Mouse (Mus musculus): ENCODE data around the gene Mast4. TPM values are rescaled to one million over a fixed set of nuclear protein-coding genes. Genes with fewer than 3 reads are reported as not detected.

Mast4 gene
- polyA plus RNA-seq, 1 experiment from 2014 or later: 2.8 TPM

DNA sequence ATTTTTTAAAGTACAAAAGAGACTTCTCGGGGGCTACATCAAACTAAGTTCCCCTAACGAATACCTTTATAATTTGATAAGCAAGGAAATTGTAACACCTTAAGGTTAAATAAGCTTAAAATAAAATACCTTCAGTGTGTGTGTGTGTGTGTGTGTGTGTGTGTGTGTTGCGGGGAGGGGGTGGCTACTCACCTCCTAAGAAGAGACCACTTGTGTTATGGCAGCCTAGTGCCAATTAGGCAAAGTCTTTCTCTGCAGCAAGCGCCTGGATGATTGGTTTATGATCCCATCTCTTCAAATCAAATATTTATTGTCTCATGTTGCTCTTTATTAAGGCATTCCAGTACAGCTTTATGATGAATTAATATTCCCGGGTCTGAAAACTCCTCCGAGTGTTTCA is 81.2 kb downstream of the Mast4 start:
- H3K4me1 ChIP-seq (ENCODE audit: insufficient read depth): no peaks in the 10 kb centered on the region
- no peak overlapping the region for H3K4me3 ChIP-seq (ENCODE audit: low read depth, low read length)
- no peak overlapping the region for H3K9ac ChIP-seq (replicated peaks)
- DNase-seq (no peak), ATAC-seq (no peak)
- no peak overlapping the region for H3K4me2 ChIP-seq (ENCODE audit: low read depth, low read length)
- TF ChIP-seq CTCF (IDR thresholded peaks at IDR 0.05; ENCODE audit: low read depth) (no peak), EP300 (IDR thresholded peaks at IDR 0.05; ENCODE audit: low read depth) (no peak)
- 79% methylated on average over 6 of the region's 6 CpGs for WGBS (ENCODE audit: insufficient replicate concordance)
- H3K27me3 ChIP-seq (ENCODE audit: insufficient read depth, low read length): no peaks in the 10 kb centered on the region
- no peaks in the 10 kb centered on the region for H3K36me3 ChIP-seq (replicated peaks; ENCODE audit: insufficient read depth, low read length)
- H3K9me3 ChIP-seq (ENCODE audit: low read length): no peaks in the 10 kb centered on the region
- H3K27ac ChIP-seq (ENCODE audit: low read depth): no peak overlapping the region

GRCm38 (mm10) chr13:103248102-103249054 is 85.9 kb downstream of the Mast4 start:
- 42% methylated on average over 14 of the region's 14 CpGs for WGBS (ENCODE audit: insufficient replicate concordance)
- DNase-seq: no peak
- H3K9ac ChIP-seq (replicated peaks): no peak overlapping the region

GRCm38 (mm10) chr13:103246973-103247718 is 87.2 kb downstream of the Mast4 start:
- TF ChIP-seq EP300 (IDR thresholded peaks at IDR 0.05; ENCODE audit: low read depth) (no peak), CTCF (IDR thresholded peaks at IDR 0.05; ENCODE audit: low read depth) (no peak)
- 69% methylated on average over 5 of the region's 5 CpGs for WGBS (ENCODE audit: insufficient replicate concordance)
- no peak overlapping the region for H3K27ac ChIP-seq (ENCODE audit: low read depth)
- DNase-seq (no peak), ATAC-seq (peak; percentile 31; the same call in 1 of the 2 replicates)
- no peaks in the 10 kb centered on the region for H3K9me3 ChIP-seq (ENCODE audit: low read length)
- H3K4me1 ChIP-seq (ENCODE audit: insufficient read depth): no peaks in the 10 kb centered on the region; the same call in 1 of the 2 replicates
- H3K4me2 ChIP-seq (ENCODE audit: low read depth, low read length): no peak overlapping the region
- no peak overlapping the region for H3K9ac ChIP-seq (replicated peaks)
- no peaks in the 10 kb centered on the region for H3K36me3 ChIP-seq (replicated peaks; ENCODE audit: insufficient read depth, low read length)
- no peak overlapping the region for H3K4me3 ChIP-seq (ENCODE audit: low read depth, low read length)
- H3K27me3 ChIP-seq (ENCODE audit: insufficient read depth, low read length): no peaks in the 10 kb centered on the region

More at GRCm38 (mm10) chr13:103248102-103249054, 85.9 kb downstream of the Mast4 start:
- Histone ChIP-seq H3K36me3 (replicated peaks; ENCODE audit: insufficient read depth, low read length) (no peaks in the 10 kb centered on the region), H3K4me3 (ENCODE audit: low read depth, low read length) (no peak overlapping the region), H3K4me1 (ENCODE audit: insufficient read depth) (no peaks in the 10 kb centered on the region; the same call in 1 of the 2 replicates), H3K9me3 (ENCODE audit: low read length) (no peaks in the 10 kb centered on the region), H3K27me3 (ENCODE audit: insufficient read depth, low read length) (no peaks in the 10 kb centered on the region), H3K27ac (ENCODE audit: low read depth) (no peak overlapping the region), H3K4me2 (ENCODE audit: low read depth, low read length) (no peak overlapping the region)
- TF ChIP-seq EP300 (IDR thresholded peaks at IDR 0.05; ENCODE audit: low read depth) (no peak), CTCF (IDR thresholded peaks at IDR 0.05; ENCODE audit: low read depth) (no peak)
- no peak for ATAC-seq

DNA sequence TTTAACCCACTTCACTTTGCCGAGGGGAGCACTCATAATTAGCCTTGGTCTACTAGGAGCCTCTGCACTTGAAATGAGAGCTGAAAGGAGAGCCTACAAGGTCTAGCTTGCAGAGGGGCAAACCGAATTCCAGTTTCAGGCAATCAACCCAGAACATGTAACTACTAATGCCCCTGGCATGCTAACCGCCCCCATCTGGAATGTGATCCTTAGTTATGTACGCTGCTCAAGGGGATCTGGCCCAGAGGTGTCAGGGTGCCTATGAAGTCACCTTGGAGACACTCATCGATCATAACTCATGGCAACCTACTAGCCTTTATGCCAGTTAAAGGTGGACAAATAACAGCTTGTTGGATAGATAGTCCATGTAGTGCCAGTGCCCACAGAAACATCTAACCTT is 88.9 kb downstream of the Mast4 start:
- Histone ChIP-seq H3K9ac (replicated peaks) (no peak overlapping the region), H3K36me3 (replicated peaks; ENCODE audit: insufficient read depth, low read length) (no peaks in the 10 kb centered on the region), H3K27ac (ENCODE audit: low read depth) (no peak overlapping the region), H3K27me3 (ENCODE audit: insufficient read depth, low read length) (no peaks in the 10 kb centered on the region), H3K4me3 (ENCODE audit: low read depth, low read length) (no peak overlapping the region), H3K4me1 (ENCODE audit: insufficient read depth) (no peaks in the 10 kb centered on the region; the same call in 1 of the 2 replicates), H3K4me2 (ENCODE audit: low read depth, low read length) (no peak overlapping the region), H3K9me3 (ENCODE audit: low read length) (no peaks in the 10 kb centered on the region)
- TF ChIP-seq CTCF (IDR thresholded peaks at IDR 0.05; ENCODE audit: low read depth) (no peak), EP300 (IDR thresholded peaks at IDR 0.05; ENCODE audit: low read depth) (no peak)
- ATAC-seq (no peak), DNase-seq (no peak)
- WGBS (ENCODE audit: insufficient replicate concordance): 79% methylated on average over 5 of the region's 5 CpGs

- WGBS (ENCODE audit: insufficient replicate concordance): 79% methylated on average over 4 of the region's 4 CpGs
- H3K4me3 ChIP-seq (ENCODE audit: low read depth, low read length): no peak overlapping the region
- H3K27me3 ChIP-seq (ENCODE audit: insufficient read depth, low read length): no peaks in the 10 kb centered on the region
- no peak for TF ChIP-seq EP300 (IDR thresholded peaks at IDR 0.05; ENCODE audit: low read depth)
- no peak for TF ChIP-seq CTCF (IDR thresholded peaks at IDR 0.05; ENCODE audit: low read depth)
- H3K4me1 ChIP-seq (ENCODE audit: insufficient read depth): no peaks in the 10 kb centered on the region; the same call in 1 of the 2 replicates
- H3K27ac ChIP-seq (ENCODE audit: low read depth): no peak overlapping the region
- no peak overlapping the region for H3K9ac ChIP-seq (replicated peaks)
- no peak overlapping the region for H3K4me2 ChIP-seq (ENCODE audit: low read depth, low read length)
- no peaks in the 10 kb centered on the region for H3K36me3 ChIP-seq (replicated peaks; ENCODE audit: insufficient read depth, low read length)
- H3K9me3 ChIP-seq (ENCODE audit: low read length): no peaks in the 10 kb centered on the region
- ATAC-seq: no peak
- DNase-seq: no peak
Measured at GRCm38 (mm10) chr13:103244053-103244452, 90.2 kb downstream of the Mast4 start.

DNA sequence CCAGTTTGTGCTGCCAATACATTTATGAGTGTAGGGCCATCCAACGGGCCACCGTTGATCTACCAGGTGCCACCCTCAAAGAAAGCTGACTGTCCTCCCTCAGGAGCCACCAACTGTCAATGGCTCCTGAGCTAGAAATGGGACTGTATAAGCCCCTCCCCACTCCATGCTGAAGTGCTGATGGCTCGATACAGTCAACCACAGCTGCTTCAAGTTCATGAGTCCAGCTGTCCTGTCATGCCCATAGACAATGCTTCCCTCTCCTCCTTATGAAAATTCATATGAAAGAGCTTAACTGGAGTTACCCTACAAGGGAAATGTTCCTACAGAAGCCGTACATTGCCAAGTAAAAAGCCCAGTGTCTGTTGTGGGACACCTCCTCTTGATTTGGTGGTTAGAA is 93.2 kb downstream of the Mast4 start:
- H3K27me3 ChIP-seq (ENCODE audit: insufficient read depth, low read length): no peaks in the 10 kb centered on the region
- H3K4me3 ChIP-seq (ENCODE audit: low read depth, low read length): no peak overlapping the region
- ATAC-seq: no peak
- H3K4me2 ChIP-seq (ENCODE audit: low read depth, low read length): no peak overlapping the region
- no peaks in the 10 kb centered on the region for H3K9me3 ChIP-seq (ENCODE audit: low read length)
- TF ChIP-seq CTCF (IDR thresholded peaks at IDR 0.05; ENCODE audit: low read depth) (no peak), EP300 (IDR thresholded peaks at IDR 0.05; ENCODE audit: low read depth) (no peak)
- WGBS (ENCODE audit: insufficient replicate concordance): 82% methylated on average over 4 of the region's 4 CpGs
- H3K9ac ChIP-seq (replicated peaks): no peak overlapping the region
- H3K36me3 ChIP-seq (replicated peaks; ENCODE audit: insufficient read depth, low read length): no peaks in the 10 kb centered on the region
- no peak overlapping the region for H3K27ac ChIP-seq (ENCODE audit: low read depth)
- DNase-seq: no peak
- H3K4me1 ChIP-seq (ENCODE audit: insufficient read depth): peaks cover 3% of the 10 kb centered on the region; the same call in 1 of the 2 replicates
